Mouse (Mus musculus) MEL (cell line): ENCODE data around the gene Ribc2.

Experiments used
- CTCF ChIP-seq, 3 experiments: IDR thresholded peaks in 2 of 3; conservative IDR thresholded peaks in 1 of 3; 2 replicates each; pipeline ENCODE4 v1.5.1; 2011 to 2012; ENCODE audit warnings: low read length in 3 of 3, low read depth in 2 of 3, mild to moderate bottlenecking in 2 of 3, improper control_type of control experiment in 1 of 3, inconsistent platforms in 1 of 3, mixed read lengths in 1 of 3, moderate library complexity in 1 of 3; ENCODE audit not compliant: control insufficient read depth in 1 of 3, insufficient read depth in 1 of 3, poor library complexity in 1 of 3, severe bottlenecking in 1 of 3
- POLR2A ChIP-seq, 2 experiments: IDR thresholded peaks; 2 replicates each; pipeline ENCODE4 v1.6.1; 2011 to 2012; ENCODE audit warnings: low read length in 2 of 2, mild to moderate bottlenecking in 2 of 2, control low read depth in 1 of 2, improper control_type of control experiment in 1 of 2, low read depth in 1 of 2, moderate library complexity in 1 of 2; ENCODE audit not compliant: control insufficient read depth in 1 of 2, insufficient read depth in 1 of 2, poor library complexity in 1 of 2
- USF1 ChIP-seq: IDR thresholded peaks from 2 replicates; pipeline ENCODE4 v1.6.1; 2014; ENCODE audit warnings: low read depth, mild to moderate bottlenecking, inconsistent platforms, low read length, improper control_type of control experiment, moderate library complexity

GRCm38 (mm10) chr15:85162693-85163663 lies 31.1 kb downstream of the Ribc2 start:
- TF ChIP-seq CTCF (IDR thresholded peaks at IDR 0.05 in 2 of 3, conservative IDR thresholded peaks at IDR 0.05 in 1 of 3; ENCODE audit: control insufficient read depth in 1 of 3, insufficient read depth in 1 of 3, low read depth in 2 of 3, low read length in 3 of 3, poor library complexity in 1 of 3, severe bottlenecking in 1 of 3) (no peak), USF1 (no peak), POLR2A (IDR thresholded peaks at IDR 0.05; ENCODE audit: control insufficient read depth in 1 of 2, insufficient read depth in 1 of 2, low read depth in 1 of 2, low read length in 2 of 2, poor library complexity in 1 of 2) (no peak)
